Mouse (Mus musculus) G1E (cell line): Measurements from ENCODE around the gene Pde2a.

Experiments used
- CTCF ChIP-seq: IDR thresholded peaks from 2 replicates; pipeline ENCODE4 v1.5.1; 2012; ENCODE audit warnings: low read depth, low read length, inconsistent platforms, mixed read lengths
- GATA1 ChIP-seq: IDR thresholded peaks from 2 replicates; pipeline ENCODE4 v1.6.1; 2012; ENCODE audit warnings: borderline replicate concordance, low read length, inconsistent platforms, mixed read lengths
- POLR2AphosphoS5 ChIP-seq: IDR thresholded peaks from 2 replicates; pipeline ENCODE4 v1.6.1; 2012; ENCODE audit warnings: low read depth, low read length, inconsistent platforms; ENCODE audit not compliant: insufficient replicate concordance
- TAL1 ChIP-seq: conservative IDR thresholded peaks from 2 replicates; pipeline ENCODE4 v1.6.1; 2012; ENCODE audit warnings: low read depth, low read length, inconsistent platforms, mixed read lengths

- TF ChIP-seq CTCF (no peak), TAL1 (no peak), POLR2AphosphoS5 (no peak), GATA1 (no peak)
Measured at GRCm38 (mm10) chr7:101414661-101415511, 6.6 kb upstream of the Pde2a start.
